Mouse (Mus musculus) gastrocnemius, postnatal 10 days (tissue): ENCODE measurements around the gene P2ry10. TPM values are rescaled to one million over a fixed set of nuclear protein-coding genes. Genes with fewer than 3 reads are reported as not detected.
"Not testable (repeated sequence)": the region's sequence is repeated elsewhere in the genome, so short reads cannot be mapped to it uniquely, and the experiment has no call there.

ENCODE experiments used
- DNase-seq: peaks from one replicate; pipeline ENCODE4 v3.0.0; 2021; ENCODE audit warnings: mixed read lengths
- long read RNA-seq, 2 experiments: library from polyadenylated mRNA; stranded (forward); transcript quantifications; one replicate each; pipeline ENCODE4 v2.0.0; 2021
- total RNA-seq, 2 experiments: library from RNA; stranded (reverse); gene quantifications; 2 replicates each; pipeline ENCODE4 v1.2.3; 2021

P2ry10 gene
- total RNA-seq: under 1 TPM; 0.12 to 0.16 TPM
- long read RNA-seq, experiment 1: 0 reads
- long read RNA-seq, experiment 2: 0 reads

- no peak for DNase-seq
Measured at GRCm38 (mm10) chrX:107088177-107088576, at the start of gene P2ry10. P2ry10 (plus strand) TSS chrX:107088492.

- DNase-seq: no peak
Measured at GRCm38 (mm10) chrX:107039146-107039545, 49.1 kb upstream of the P2ry10 start.

- DNase-seq: no peak
Measured at GRCm38 (mm10) chrX:107039635-107040034, 48.7 kb upstream of the P2ry10 start.

- DNase-seq: no peak
Measured at GRCm38 (mm10) chrX:107042367-107042766, 45.9 kb upstream of the P2ry10 start.

GRCm38 (mm10) chrX:107083407-107083806 lies 4.9 kb upstream of the P2ry10 start:
- not testable (repeated sequence) for DNase-seq

- DNase-seq: no peak
Measured at GRCm38 (mm10) chrX:107084320-107084719, 4.0 kb upstream of the P2ry10 start.

- DNase-seq: no peak
Measured at GRCm38 (mm10) chrX:107089131-107089530, 839 bp downstream of the P2ry10 start.

- no peak for DNase-seq
Measured at GRCm38 (mm10) chrX:107089930-107090329, 1.6 kb downstream of the P2ry10 start.

GRCm38 (mm10) chrX:107095633-107096032 lies 7.3 kb downstream of the P2ry10 start:
- no peak for DNase-seq

- no peak for DNase-seq
Measured at GRCm38 (mm10) chrX:107116333-107116732, 28.0 kb downstream of the P2ry10 start.

GRCm38 (mm10) chrX:107116987-107117386 lies 28.7 kb downstream of the P2ry10 start:
- no peak for DNase-seq

- DNase-seq: no peak
Measured at GRCm38 (mm10) chrX:107143184-107143583, 54.9 kb downstream of the P2ry10 start.

- no peak for DNase-seq
Measured at GRCm38 (mm10) chrX:107143930-107144329, 55.6 kb downstream of the P2ry10 start.

GRCm38 (mm10) chrX:107148681-107149080 lies 60.4 kb downstream of the P2ry10 start, which contains the start of gene P2ry10b:
P2ry10b (plus strand) TSS chrX:107148927.
- DNase-seq: no peak

GRCm38 (mm10) chrX:107149391-107149993 lies 61.2 kb downstream of the P2ry10 start:
- no peak for DNase-seq

GRCm38 (mm10) chrX:107150027-107150426 lies 61.7 kb downstream of the P2ry10 start:
- no peak for DNase-seq

- DNase-seq: no peak
Measured at GRCm38 (mm10) chrX:107150752-107151515, 62.6 kb downstream of the P2ry10 start.

Other genes starting within 250 kb of the P2ry10 start
- 10 to 100 TPM; 16.9 to 18.7 TPM for gene Rtl3, start 247.8 kb upstream of the P2ry10 start, total RNA-seq
- 10 to 100 TPM; 10.4 to 11.4 TPM for gene Lpar4, start 167.9 kb upstream of the P2ry10 start, total RNA-seq
- gene P2ry10b, start 60.4 kb downstream of the P2ry10 start, total RNA-seq: 1 to 10 TPM; 2.9 to 3.1 TPM
- gene Gpr174, start 167.4 kb downstream of the P2ry10 start, total RNA-seq: under 1 TPM; 0.07 to 0.19 TPM